8 mouse cellular contexts compared by ENCODE assay signal in genomic region chr17:46651292-46651691, GRCm38 (mm10). TPM values are rescaled to one million over a fixed set of nuclear protein-coding genes. Genes with fewer than 3 reads are reported as not detected.
A peak's percentile ranks its signal among the peaks of the same experiment; 100 is the strongest.
DNase-seq lines count a peak whose midpoint lies in the region; ATAC-seq and TF ChIP-seq lines count a peak whose summit lies in the region.

No protein-coding gene starts in this region.

- H3K4me2 ChIP-seq in lung, embryonic 14.5 days: peak overlapping the region; percentile 88
- H3K4me2 ChIP-seq in embryonic facial prominence, embryonic 15.5 days (replicated peaks): peak overlapping the region; percentile 80
- peak overlapping the region; percentile 85 for H3K4me2 ChIP-seq in intestine, embryonic 16.5 days (ENCODE audit: low read depth, low read length)
- H3K4me2 ChIP-seq in neural tube, embryonic 14.5 days (ENCODE audit: low read depth, low read length): peak overlapping the region; percentile 89

- H3K9ac ChIP-seq in lung, embryonic 14.5 days: peak overlapping the region; percentile 89
- peak overlapping the region; percentile 73 for H3K9ac ChIP-seq in embryonic facial prominence, embryonic 15.5 days
- H3K9ac ChIP-seq in intestine, embryonic 16.5 days (ENCODE audit: low read depth, low read length): peak overlapping the region; percentile 83
- H3K9ac ChIP-seq in neural tube, embryonic 14.5 days (replicated peaks; ENCODE audit: low read depth, low read length): peak overlapping the region; percentile 82

- ATAC-seq in lung, embryonic 14.5 days (ENCODE audit: insufficient read depth): no peak
- ATAC-seq in embryonic facial prominence, embryonic 15.5 days (ENCODE audit: insufficient number of reproducible peaks, low FRiP score, low TSS enrichment, low read depth): no peak
- no peak for ATAC-seq in intestine, embryonic 16.5 days
- no peak for ATAC-seq in neural tube, embryonic 14.5 days (ENCODE audit: low read depth)
- ATAC-seq in frontal cortex, adult (ENCODE audit: low TSS enrichment): no peak

- no peak for DNase-seq in lung, embryonic 14.5 days
- no peak for DNase-seq in lung, postnatal 4 days
- no peak for DNase-seq in ovary, adult 18-20 months (ENCODE audit: low spot score)
- DNase-seq in adrenal gland, postnatal 36 days: no peak

- peak overlapping the region; percentile 75 for H3K4me3 ChIP-seq in lung, embryonic 14.5 days (ENCODE audit: low read depth, low read length)
- peak overlapping the region; percentile 71 for H3K4me3 ChIP-seq in embryonic facial prominence, embryonic 15.5 days (replicated peaks)
- peak overlapping the region; percentile 77 for H3K4me3 ChIP-seq in intestine, embryonic 16.5 days (ENCODE audit: low read length)
- H3K4me3 ChIP-seq in neural tube, embryonic 14.5 days (ENCODE audit: low read depth, low read length): peak overlapping the region; percentile 50

- 65% methylated on average over 17 of the region's 17 CpGs for WGBS in lung, embryonic 14.5 days
- 70% methylated on average over 17 of the region's 17 CpGs for WGBS in embryonic facial prominence, embryonic 15.5 days
- WGBS in intestine, embryonic 16.5 days: 69% methylated on average over 17 of the region's 17 CpGs
- 71% methylated on average over 17 of the region's 17 CpGs for WGBS in neural tube, embryonic 14.5 days

- H3K36me3 ChIP-seq in lung, embryonic 14.5 days (ENCODE audit: insufficient read depth): peaks cover 55% of the 10 kb centered on the region
- H3K36me3 ChIP-seq in embryonic facial prominence, embryonic 15.5 days: peaks cover 48% of the 10 kb centered on the region
- H3K36me3 ChIP-seq in intestine, embryonic 16.5 days (ENCODE audit: control insufficient read depth, insufficient read depth, low read length): peaks cover 24% of the 10 kb centered on the region
- peaks cover 24% of the 10 kb centered on the region for H3K36me3 ChIP-seq in neural tube, embryonic 14.5 days (ENCODE audit: control insufficient read depth, insufficient read depth, low read length)

- peaks cover 12% of the 10 kb centered on the region for H3K4me1 ChIP-seq in lung, embryonic 14.5 days (ENCODE audit: insufficient read depth)
- H3K4me1 ChIP-seq in embryonic facial prominence, embryonic 15.5 days: peaks cover 54% of the 10 kb centered on the region
- H3K4me1 ChIP-seq in intestine, embryonic 16.5 days (ENCODE audit: control insufficient read depth, insufficient read depth, low read length): peaks cover 29% of the 10 kb centered on the region
- H3K4me1 ChIP-seq in neural tube, embryonic 14.5 days (ENCODE audit: control insufficient read depth, insufficient read depth, low read length): peaks cover 29% of the 10 kb centered on the region

- TF ChIP-seq CTCF in lung, embryonic 14.5 days (IDR thresholded peaks at IDR 0.05; ENCODE audit: low read depth): no peak

- H3K27me3 ChIP-seq in lung, embryonic 14.5 days (ENCODE audit: insufficient read depth, low read length): no peaks in the 10 kb centered on the region
- no peaks in the 10 kb centered on the region for H3K27me3 ChIP-seq in embryonic facial prominence, embryonic 15.5 days
- H3K27me3 ChIP-seq in intestine, embryonic 16.5 days (replicated peaks; ENCODE audit: control insufficient read depth, insufficient read depth, low read length): no peaks in the 10 kb centered on the region
- no peaks in the 10 kb centered on the region for H3K27me3 ChIP-seq in neural tube, embryonic 14.5 days (ENCODE audit: control insufficient read depth, insufficient read depth, low read length)

- peak overlapping the region; percentile 98 for H3K27ac ChIP-seq in lung, embryonic 14.5 days (ENCODE audit: low read depth)
- H3K27ac ChIP-seq in embryonic facial prominence, embryonic 15.5 days (replicated peaks): peak overlapping the region; percentile 97
- H3K27ac ChIP-seq in intestine, embryonic 16.5 days (ENCODE audit: low read length): peak overlapping the region; percentile 93
- H3K27ac ChIP-seq in neural tube, embryonic 14.5 days (ENCODE audit: low read depth, low read length): peak overlapping the region; percentile 94

- no peaks in the 10 kb centered on the region for H3K9me3 ChIP-seq in lung, embryonic 14.5 days (ENCODE audit: low read depth, low read length)
- H3K9me3 ChIP-seq in embryonic facial prominence, embryonic 15.5 days (replicated peaks): no peaks in the 10 kb centered on the region
- H3K9me3 ChIP-seq in intestine, embryonic 16.5 days (ENCODE audit: control insufficient read depth, low read length): no peaks in the 10 kb centered on the region
- no peaks in the 10 kb centered on the region for H3K9me3 ChIP-seq in neural tube, embryonic 14.5 days (ENCODE audit: control insufficient read depth, low read length)

RNA-seq across cellular contexts. Expression of gene Cul7, which starts 1.2 kb away (rescaled TPM):
- 36.6 TPM in 2 replicates for polyA plus RNA-seq in lung, embryonic 14.5 days (2014; fragmentation: Nextera tagmentation; extraction: Ambion mirVana)
- polyA plus RNA-seq in embryonic facial prominence, embryonic 15.5 days (2015; fragmentation: Nextera tagmentation; extraction: Ambion mirVana): 64.0 and 64.1 TPM in 2 replicates
- polyA plus RNA-seq in intestine, embryonic 16.5 days (2015; fragmentation: Nextera tagmentation; extraction: Ambion mirVana): 42.4 and 43.1 TPM in 2 replicates
- polyA plus RNA-seq in neural tube, embryonic 14.5 days (2014; fragmentation: Nextera tagmentation; extraction: Ambion mirVana): 30.1 and 33.8 TPM in 2 replicates
- total RNA-seq in adrenal gland, postnatal 36 days (2021): 10 to 100 TPM; 36.3 to 42.2 TPM

RNA-seq across cellular contexts. Expression of gene Mrpl2, which starts 5.3 kb away (rescaled TPM):
- 113 and 114 TPM in 2 replicates for polyA plus RNA-seq in lung, embryonic 14.5 days (2014; fragmentation: Nextera tagmentation; extraction: Ambion mirVana)
- polyA plus RNA-seq in embryonic facial prominence, embryonic 15.5 days (2015; fragmentation: Nextera tagmentation; extraction: Ambion mirVana): 92.9 and 95.8 TPM in 2 replicates
- 164 and 170 TPM in 2 replicates for polyA plus RNA-seq in intestine, embryonic 16.5 days (2015; fragmentation: Nextera tagmentation; extraction: Ambion mirVana)
- 59.9 and 64.4 TPM in 2 replicates for polyA plus RNA-seq in neural tube, embryonic 14.5 days (2014; fragmentation: Nextera tagmentation; extraction: Ambion mirVana)
- 100 to 1,000 TPM in 1 of 2 experiments, 10 to 100 TPM in 1; 92.6 to 114 TPM for total RNA-seq in adrenal gland, postnatal 36 days (2021)

RNA-seq across cellular contexts. Expression of gene Klc4, which starts 5.5 kb away (rescaled TPM):
- polyA plus RNA-seq in lung, embryonic 14.5 days (2014; fragmentation: Nextera tagmentation; extraction: Ambion mirVana): 20.2 and 21.4 TPM in 2 replicates
- 23.4 and 24.5 TPM in 2 replicates for polyA plus RNA-seq in embryonic facial prominence, embryonic 15.5 days (2015; fragmentation: Nextera tagmentation; extraction: Ambion mirVana)
- polyA plus RNA-seq in intestine, embryonic 16.5 days (2015; fragmentation: Nextera tagmentation; extraction: Ambion mirVana): 93.7 and 104 TPM in 2 replicates
- 27.7 and 32.1 TPM in 2 replicates for polyA plus RNA-seq in neural tube, embryonic 14.5 days (2014; fragmentation: Nextera tagmentation; extraction: Ambion mirVana)
- total RNA-seq in adrenal gland, postnatal 36 days (2021): 10 to 100 TPM; 35.3 to 50.3 TPM

RNA-seq across cellular contexts. Expression of gene Ptk7, which starts 22.0 kb away (rescaled TPM):
- 79.5 and 99.3 TPM in 2 replicates for polyA plus RNA-seq in lung, embryonic 14.5 days (2014; fragmentation: Nextera tagmentation; extraction: Ambion mirVana)
- polyA plus RNA-seq in embryonic facial prominence, embryonic 15.5 days (2015; fragmentation: Nextera tagmentation; extraction: Ambion mirVana): 156 and 161 TPM in 2 replicates
- 53.2 and 54.4 TPM in 2 replicates for polyA plus RNA-seq in intestine, embryonic 16.5 days (2015; fragmentation: Nextera tagmentation; extraction: Ambion mirVana)
- polyA plus RNA-seq in neural tube, embryonic 14.5 days (2014; fragmentation: Nextera tagmentation; extraction: Ambion mirVana): 7.9 and 23.7 TPM in 2 replicates
- total RNA-seq in adrenal gland, postnatal 36 days (2021): 10 to 100 TPM in 1 of 2 experiments, 1 to 10 TPM in 1; 6.8 to 11.7 TPM

RNA-seq across cellular contexts. Expression of gene Rrp36, which starts 22.9 kb away (rescaled TPM):
- polyA plus RNA-seq in lung, embryonic 14.5 days (2014; fragmentation: Nextera tagmentation; extraction: Ambion mirVana): 47.6 and 48.5 TPM in 2 replicates
- 61.9 and 64.9 TPM in 2 replicates for polyA plus RNA-seq in embryonic facial prominence, embryonic 15.5 days (2015; fragmentation: Nextera tagmentation; extraction: Ambion mirVana)
- polyA plus RNA-seq in intestine, embryonic 16.5 days (2015; fragmentation: Nextera tagmentation; extraction: Ambion mirVana): 64.8 and 67.4 TPM in 2 replicates
- polyA plus RNA-seq in neural tube, embryonic 14.5 days (2014; fragmentation: Nextera tagmentation; extraction: Ambion mirVana): 44.7 and 49.6 TPM in 2 replicates
- total RNA-seq in adrenal gland, postnatal 36 days (2021): 10 to 100 TPM; 23.8 to 30.4 TPM
